15 mouse cellular contexts compared by ENCODE assay signal in genomic region chr14:25423721-25424443, GRCm38 (mm10).
"Had no signal": no experiment of that assay in that cellular context is flagged by ENCODE, and none has a peak within 500 bp of the region (broad histone marks: within the 10 kb centered on the region; RNA-seq: fewer than 3 reads in every experiment).

No protein-coding gene starts in this region.

- H3K4me2 ChIP-seq: midbrain, embryonic 11.5 days; neural tube, embryonic 13.5 days had no signal

- H3K9me3 ChIP-seq: limb, embryonic 10.5 days; neural tube, embryonic 13.5 days had no signal

- H3K27me3 ChIP-seq: neural tube, embryonic 13.5 days had no signal

- H3K9ac ChIP-seq: neural tube, embryonic 13.5 days had no signal

- DNase-seq: kidney, adult 11 months; kidney, adult 9 months; kidney, postnatal 4 days; lung, adult 2 months; retina, postnatal 1 day; thymus, adult 18-20 months; thymus, postnatal 14 days had no signal

- H3K4me3 ChIP-seq: layer of hippocampus, adult 2 months; left cerebral cortex, adult 2 months; limb, embryonic 10.5 days; neural tube, embryonic 13.5 days had no signal

- ATAC-seq: lung, postnatal 0 days; midbrain, embryonic 16.5 days had no signal

- H3K36me3 ChIP-seq: limb, embryonic 10.5 days; neural tube, embryonic 13.5 days had no signal

- H3K27ac ChIP-seq: kidney, postnatal 0 days; layer of hippocampus, adult 2 months; left cerebral cortex, adult 2 months; limb, embryonic 10.5 days; neural tube, embryonic 13.5 days had no signal
